Mouse (Mus musculus): Measurements from ENCODE around the gene Ccdc33. TPM values are rescaled to one million over a fixed set of nuclear protein-coding genes. Genes with fewer than 3 reads are reported as not detected.

Gene Ccdc33
- polyA plus RNA-seq, 1 experiment from 2014 or later = not detected

GRCm38 (mm10) chr9:57992781-57993591 is 125.6 kb downstream of the Ccdc33 start:
- Histone ChIP-seq H3K4me2 (no peak overlapping the region), H3K36me3 (no peaks in the 10 kb centered on the region), H3K27me3 (replicated peaks) (peaks cover 34% of the 10 kb centered on the region), H3K9ac (no peak overlapping the region), H3K27ac (ENCODE audit: poor library complexity, severe bottlenecking) (no peak overlapping the region), H3K4me1 (replicated peaks) (peaks cover 6% of the 10 kb centered on the region), H3K4me3 (no peak overlapping the region), H3K9me3 (replicated peaks) (no peaks in the 10 kb centered on the region)
- WGBS = 60% methylated on average over 8 of the region's 8 CpGs
- no peak for ATAC-seq (ENCODE audit: insufficient number of reproducible peaks, low FRiP score)

- H3K27ac ChIP-seq (ENCODE audit: poor library complexity, severe bottlenecking) = no peak overlapping the region
- WGBS = 77% methylated on average over 3 of the region's 3 CpGs
- ATAC-seq (ENCODE audit: insufficient number of reproducible peaks, low FRiP score) = no peak
- no peak overlapping the region for H3K4me3 ChIP-seq
- H3K4me2 ChIP-seq = no peak overlapping the region
- no peaks in the 10 kb centered on the region for H3K9me3 ChIP-seq (replicated peaks)
- no peaks in the 10 kb centered on the region for H3K4me1 ChIP-seq (replicated peaks)
- H3K36me3 ChIP-seq = no peaks in the 10 kb centered on the region
- no peak overlapping the region for H3K9ac ChIP-seq
- H3K27me3 ChIP-seq (replicated peaks) = peaks cover 32% of the 10 kb centered on the region
These were observed 126.6 kb downstream of the Ccdc33 start for GRCm38 (mm10) chr9:57992060-57992459.

GRCm38 (mm10) chr9:57990438-57991110 is 128.0 kb downstream of the Ccdc33 start:
- H3K4me3 ChIP-seq = no peak overlapping the region
- H3K9me3 ChIP-seq (replicated peaks) = no peaks in the 10 kb centered on the region
- no peaks in the 10 kb centered on the region for H3K36me3 ChIP-seq
- no peak overlapping the region for H3K27ac ChIP-seq (ENCODE audit: poor library complexity, severe bottlenecking)
- ATAC-seq (ENCODE audit: insufficient number of reproducible peaks, low FRiP score) = no peak
- no peak overlapping the region for H3K4me2 ChIP-seq
- peaks cover 23% of the 10 kb centered on the region for H3K27me3 ChIP-seq (replicated peaks)
- H3K9ac ChIP-seq = no peak overlapping the region
- no peaks in the 10 kb centered on the region for H3K4me1 ChIP-seq (replicated peaks)
- WGBS = 33% methylated on average over 10 of the region's 10 CpGs

GRCm38 (mm10) chr9:57989309-57989708 is 129.3 kb downstream of the Ccdc33 start:
- Histone ChIP-seq H3K4me1 (replicated peaks) (no peaks in the 10 kb centered on the region), H3K27me3 (replicated peaks) (peaks cover 22% of the 10 kb centered on the region), H3K9me3 (replicated peaks) (0 out of 2 replicates have a peak, but pooled peaks cover 3% of the 10 kb centered on the region), H3K4me2 (no peak overlapping the region), H3K4me3 (no peak overlapping the region), H3K27ac (ENCODE audit: poor library complexity, severe bottlenecking) (no peak overlapping the region), H3K36me3 (no peaks in the 10 kb centered on the region), H3K9ac (no peak overlapping the region)
- WGBS = 78% methylated on average over 6 of the region's 6 CpGs
- no peak for ATAC-seq (ENCODE audit: insufficient number of reproducible peaks, low FRiP score)

GRCm38 (mm10) chr9:57988098-57988497 is 130.5 kb downstream of the Ccdc33 start:
- H3K27me3 ChIP-seq (replicated peaks) = peaks cover 16% of the 10 kb centered on the region; the same call in 1 of the 2 replicates
- ATAC-seq (ENCODE audit: insufficient number of reproducible peaks, low FRiP score) = no peak
- 86% methylated on average over 2 of the region's 2 CpGs for WGBS
- no peak overlapping the region for H3K27ac ChIP-seq (ENCODE audit: poor library complexity, severe bottlenecking)
- no peaks in the 10 kb centered on the region for H3K4me1 ChIP-seq (replicated peaks)
- no peaks in the 10 kb centered on the region for H3K36me3 ChIP-seq
- 0 out of 2 replicates have a peak, but pooled peaks cover 3% of the 10 kb centered on the region for H3K9me3 ChIP-seq (replicated peaks)
- H3K9ac ChIP-seq = no peak overlapping the region
- H3K4me3 ChIP-seq = no peak overlapping the region
- no peak overlapping the region for H3K4me2 ChIP-seq

GRCm38 (mm10) chr9:57986293-57986692 is 132.3 kb downstream of the Ccdc33 start:
- Histone ChIP-seq H3K27ac (ENCODE audit: poor library complexity, severe bottlenecking) (no peak overlapping the region), H3K27me3 (replicated peaks) (peaks cover 14% of the 10 kb centered on the region; the same call in 1 of the 2 replicates), H3K4me3 (no peak overlapping the region), H3K36me3 (no peaks in the 10 kb centered on the region), H3K9me3 (replicated peaks) (0 out of 2 replicates have a peak, but pooled peaks cover 3% of the 10 kb centered on the region), H3K4me2 (no peak overlapping the region), H3K4me1 (replicated peaks) (no peaks in the 10 kb centered on the region), H3K9ac (no peak overlapping the region)
- WGBS = 56% methylated on average over 7 of the region's 7 CpGs
- no peak for ATAC-seq (ENCODE audit: insufficient number of reproducible peaks, low FRiP score)

GRCm38 (mm10) chr9:57985304-57985703 is 133.3 kb downstream of the Ccdc33 start:
- WGBS = 87% methylated on average over 8 of the region's 8 CpGs
- H3K4me2 ChIP-seq = no peak overlapping the region
- no peak overlapping the region for H3K9ac ChIP-seq
- peaks cover 17% of the 10 kb centered on the region for H3K27me3 ChIP-seq (replicated peaks)
- H3K4me3 ChIP-seq = no peak overlapping the region
- 0 out of 2 replicates have a peak, but pooled peaks cover 3% of the 10 kb centered on the region for H3K9me3 ChIP-seq (replicated peaks)
- no peaks in the 10 kb centered on the region for H3K36me3 ChIP-seq
- no peak overlapping the region for H3K27ac ChIP-seq (ENCODE audit: poor library complexity, severe bottlenecking)
- ATAC-seq (ENCODE audit: insufficient number of reproducible peaks, low FRiP score) = no peak
- H3K4me1 ChIP-seq (replicated peaks) = no peaks in the 10 kb centered on the region

- Histone ChIP-seq H3K4me1 (replicated peaks) (peaks cover 9% of the 10 kb centered on the region), H3K27ac (ENCODE audit: poor library complexity, severe bottlenecking) (no peak overlapping the region), H3K27me3 (replicated peaks) (peaks cover 10% of the 10 kb centered on the region; the same call in 1 of the 2 replicates), H3K9me3 (replicated peaks) (peaks cover 12% of the 10 kb centered on the region; the same call in 1 of the 2 replicates), H3K4me3 (no peak overlapping the region), H3K9ac (no peak overlapping the region), H3K4me2 (no peak overlapping the region), H3K36me3 (no peaks in the 10 kb centered on the region)
- WGBS = 80% methylated on average over 10 of the region's 10 CpGs
- no peak for ATAC-seq (ENCODE audit: insufficient number of reproducible peaks, low FRiP score)
These were observed 138.1 kb downstream of the Ccdc33 start for GRCm38 (mm10) chr9:57980570-57980969.

GRCm38 (mm10) chr9:57978858-57979257 is 139.8 kb downstream of the Ccdc33 start:
- H3K4me1 ChIP-seq (replicated peaks) = peaks cover 10% of the 10 kb centered on the region
- H3K9ac ChIP-seq = no peak overlapping the region
- ATAC-seq (ENCODE audit: insufficient number of reproducible peaks, low FRiP score) = no peak
- no peaks in the 10 kb centered on the region for H3K36me3 ChIP-seq
- H3K4me3 ChIP-seq = no peak overlapping the region
- H3K27me3 ChIP-seq (replicated peaks) = peaks cover 10% of the 10 kb centered on the region; the same call in 1 of the 2 replicates
- 21% methylated on average over 3 of the region's 3 CpGs for WGBS
- H3K4me2 ChIP-seq = no peak overlapping the region
- H3K27ac ChIP-seq (ENCODE audit: poor library complexity, severe bottlenecking) = no peak overlapping the region
- peaks cover 9% of the 10 kb centered on the region; the same call in 1 of the 2 replicates for H3K9me3 ChIP-seq (replicated peaks)
